Comparison of ENCODE assay signal across 19 mouse cellular contexts in the genomic region with DNA sequence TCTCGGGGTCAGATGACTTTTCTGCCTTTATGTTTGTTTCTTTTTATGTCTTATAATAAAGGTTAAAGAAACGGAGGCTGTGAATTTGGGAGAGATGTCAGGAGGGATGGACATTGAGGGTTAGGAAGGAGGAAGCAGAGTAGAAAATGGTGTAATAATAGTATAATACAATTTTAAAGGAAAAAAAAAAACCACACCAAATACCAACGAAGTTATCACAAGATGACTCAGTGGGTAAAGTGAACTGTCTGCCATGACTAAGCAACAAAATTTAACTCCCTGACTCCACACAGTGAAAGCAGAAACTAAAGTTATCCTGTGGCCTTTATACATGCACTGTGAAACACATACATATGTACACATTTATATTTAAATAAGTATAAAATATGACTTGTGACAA. TPM values are rescaled to one million over a fixed set of nuclear protein-coding genes. Genes with fewer than 3 reads are reported as not detected.
"Had no signal": no experiment of that assay in that cellular context is flagged by ENCODE, and none has a peak within 500 bp of the region (broad histone marks: within the 10 kb centered on the region; RNA-seq: fewer than 3 reads in every experiment).

No protein-coding gene starts in this region.

RNA-seq across cellular contexts. Expression of a gene that starts 14.0 kb away (rescaled TPM):
- total RNA-seq: megakaryocyte, adult 5-6 weeks; megakaryocyte-erythroid progenitor cell, adult 5-6 weeks; midbrain, postnatal 0 days; monocyte, adult 5-6 weeks had no signal
- polyA plus RNA-seq: lung, embryonic 14.5 days; lung, embryonic 16.5 days; midbrain, embryonic 10.5 days; midbrain, embryonic 13.5 days; midbrain, embryonic 15.5 days; midbrain, postnatal 0 days; neural tube, embryonic 11.5 days; neural tube, embryonic 13.5 days; neural tube, embryonic 15.5 days; testis, adult 2 months had no signal

RNA-seq across cellular contexts. Expression of a gene that starts 18.8 kb away (rescaled TPM):
- total RNA-seq: megakaryocyte, adult 5-6 weeks; megakaryocyte-erythroid progenitor cell, adult 5-6 weeks; midbrain, postnatal 0 days; monocyte, adult 5-6 weeks had no signal
- polyA plus RNA-seq: liver, embryonic 16.5 days; lung, embryonic 14.5 days; lung, embryonic 16.5 days; midbrain, embryonic 10.5 days; midbrain, embryonic 13.5 days; midbrain, embryonic 15.5 days; midbrain, postnatal 0 days; neural tube, embryonic 11.5 days; neural tube, embryonic 13.5 days; neural tube, embryonic 15.5 days; small intestine, adult 2 months; stomach, embryonic 14.5 days; testis, adult 2 months; thymus, adult 2 months had no signal

RNA-seq across cellular contexts. Expression of a gene that starts 40.5 kb away (rescaled TPM):
- total RNA-seq: megakaryocyte, adult 5-6 weeks; megakaryocyte-erythroid progenitor cell, adult 5-6 weeks; midbrain, postnatal 0 days; monocyte, adult 5-6 weeks had no signal
- polyA plus RNA-seq: lung, embryonic 14.5 days; lung, embryonic 16.5 days; midbrain, embryonic 10.5 days; midbrain, embryonic 13.5 days; midbrain, embryonic 15.5 days; midbrain, postnatal 0 days; neural tube, embryonic 11.5 days; neural tube, embryonic 13.5 days; neural tube, embryonic 15.5 days; testis, adult 2 months had no signal

RNA-seq across cellular contexts. Expression of a gene that starts 43.7 kb away (rescaled TPM):
- total RNA-seq: megakaryocyte, adult 5-6 weeks; megakaryocyte-erythroid progenitor cell, adult 5-6 weeks; midbrain, postnatal 0 days; monocyte, adult 5-6 weeks had no signal
- polyA plus RNA-seq: liver, embryonic 16.5 days; lung, embryonic 14.5 days; lung, embryonic 16.5 days; midbrain, embryonic 10.5 days; midbrain, embryonic 13.5 days; midbrain, embryonic 15.5 days; midbrain, postnatal 0 days; neural tube, embryonic 11.5 days; neural tube, embryonic 13.5 days; neural tube, embryonic 15.5 days; small intestine, adult 2 months; stomach, embryonic 14.5 days; stomach, embryonic 16.5 days; testis, adult 2 months; urinary bladder, adult 2 months had no signal

RNA-seq across cellular contexts. Expression of a gene that starts 56.4 kb away (rescaled TPM):
- total RNA-seq: megakaryocyte, adult 5-6 weeks; megakaryocyte-erythroid progenitor cell, adult 5-6 weeks; midbrain, postnatal 0 days; monocyte, adult 5-6 weeks had no signal
- polyA plus RNA-seq: liver, embryonic 16.5 days; lung, embryonic 14.5 days; lung, embryonic 16.5 days; midbrain, embryonic 10.5 days; midbrain, embryonic 13.5 days; midbrain, embryonic 15.5 days; midbrain, postnatal 0 days; neural tube, embryonic 11.5 days; neural tube, embryonic 13.5 days; neural tube, embryonic 15.5 days; small intestine, adult 2 months; stomach, embryonic 14.5 days; stomach, embryonic 16.5 days; testis, adult 2 months; urinary bladder, adult 2 months had no signal
